Mouse (Mus musculus): ENCODE measurements around the gene Uck2. TPM values are rescaled to one million over a fixed set of nuclear protein-coding genes. Genes with fewer than 3 reads are reported as not detected.

Uck2 gene
- polyA plus RNA-seq, 1 experiment: 20.5 TPM

DNA sequence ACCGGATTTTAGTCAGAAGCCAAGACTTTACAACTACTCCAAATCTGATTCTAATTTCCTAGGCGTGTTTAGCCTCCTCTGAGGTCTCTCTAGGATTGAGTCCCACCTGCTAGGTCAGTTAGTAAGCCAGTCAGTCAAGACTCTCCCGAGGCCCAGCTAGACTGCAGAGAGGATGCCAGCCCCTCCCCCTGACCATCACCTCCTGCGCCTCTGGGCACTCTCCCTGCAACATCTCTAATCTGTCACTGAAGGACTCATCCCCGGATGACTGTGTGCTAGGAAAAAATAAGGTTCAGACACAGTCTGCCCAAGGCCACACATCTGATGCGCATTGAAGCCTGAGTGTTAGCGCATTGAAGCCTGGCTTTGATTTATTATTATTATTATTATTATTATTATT, 52.2 kb downstream of the Uck2 start:
- Histone ChIP-seq H3K4me3 (ENCODE audit: insufficient read depth, low read length) (no peak overlapping the region), H3K27ac (ENCODE audit: insufficient read depth, low read length) (no peak overlapping the region), H3K4me1 (ENCODE audit: control insufficient read depth, insufficient read depth, low read length) (peaks cover 6% of the 10 kb centered on the region)
- TF ChIP-seq POLR2A (IDR thresholded peaks at IDR 0.05; ENCODE audit: extremely low read depth, insufficient read depth, low read length) (no peak), CTCF (IDR thresholded peaks at IDR 0.05; ENCODE audit: extremely low read depth, insufficient read depth, low read length) (no peak)

DNA sequence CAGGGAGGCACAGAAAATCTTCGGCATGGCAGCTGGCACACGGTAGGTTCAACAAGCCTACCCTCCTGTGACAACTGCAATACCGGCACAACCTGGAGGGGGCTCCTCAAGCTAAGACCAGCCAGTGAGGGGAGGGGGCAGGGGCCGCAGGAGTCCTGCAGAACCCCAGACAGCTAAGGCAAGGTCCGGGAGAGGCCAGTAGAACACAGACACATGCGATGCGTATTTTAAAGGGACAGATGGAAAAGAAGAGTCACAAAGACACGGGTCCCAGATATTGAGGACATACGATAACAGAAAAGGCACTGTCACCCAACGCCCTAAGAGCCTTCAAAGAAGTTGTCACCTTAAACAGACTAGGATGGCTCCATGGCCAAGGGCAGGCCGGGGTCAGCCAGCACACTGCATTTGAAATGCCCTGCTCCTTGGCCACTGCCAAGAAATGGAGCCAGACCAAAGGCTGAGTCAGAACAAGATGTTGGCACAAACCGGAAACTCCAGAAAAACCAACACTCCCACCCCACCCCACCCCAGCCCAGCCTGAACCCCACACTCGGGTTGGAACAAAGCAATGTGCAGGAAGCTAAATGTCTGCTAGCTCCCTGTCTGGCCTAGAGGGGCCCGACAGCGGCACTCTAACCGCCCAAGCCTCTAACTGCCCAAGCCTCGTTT, 53.4 kb downstream of the Uck2 start:
- no peaks in the 10 kb centered on the region; the same call in 1 of the 2 replicates for H3K4me1 ChIP-seq (ENCODE audit: control insufficient read depth, insufficient read depth, low read length)
- no peak for TF ChIP-seq CTCF (IDR thresholded peaks at IDR 0.05; ENCODE audit: extremely low read depth, insufficient read depth, low read length)
- no peak for TF ChIP-seq POLR2A (IDR thresholded peaks at IDR 0.05; ENCODE audit: extremely low read depth, insufficient read depth, low read length)

DNA sequence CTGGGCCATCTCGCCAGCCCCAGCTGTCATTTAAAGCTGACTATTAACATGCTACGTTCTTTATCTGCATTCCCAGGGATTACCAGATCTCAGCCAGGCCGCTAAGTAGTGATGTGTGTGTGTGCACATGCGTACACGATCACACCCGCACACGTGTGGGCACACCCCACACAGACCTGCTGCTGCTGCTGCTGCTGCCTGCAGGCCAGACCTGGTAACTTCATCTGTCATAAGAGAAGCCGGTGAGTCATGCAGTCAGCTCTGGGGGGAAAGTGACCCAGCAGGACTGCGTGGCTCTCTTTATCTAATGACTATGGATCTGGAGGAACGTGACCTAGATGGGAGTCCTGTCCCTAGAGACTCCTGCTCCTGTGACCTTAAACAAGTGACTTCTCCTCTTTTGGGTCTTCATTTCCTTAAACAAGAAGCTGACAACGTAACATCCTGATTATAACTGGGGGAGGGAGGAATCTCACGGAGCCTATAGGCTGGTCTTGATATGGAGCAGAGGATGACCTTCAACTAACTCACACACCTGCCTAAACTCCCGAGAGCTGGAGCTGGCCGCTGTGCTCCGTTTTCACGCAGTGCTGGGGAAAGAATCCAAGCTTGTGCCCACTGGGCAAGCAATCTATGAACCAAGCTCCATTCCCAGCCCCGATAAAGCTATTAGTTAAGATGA, 54.0 kb downstream of the Uck2 start:
- Histone ChIP-seq H3K4me3 (ENCODE audit: insufficient read depth, low read length) (no peak overlapping the region), H3K4me1 (ENCODE audit: control insufficient read depth, insufficient read depth, low read length) (no peaks in the 10 kb centered on the region; the same call in 1 of the 2 replicates), H3K27ac (ENCODE audit: insufficient read depth, low read length) (no peak overlapping the region)
- TF ChIP-seq CTCF (IDR thresholded peaks at IDR 0.05; ENCODE audit: extremely low read depth, insufficient read depth, low read length): peak; percentile 29; the same call in 1 of the 2 replicates
- no peak for TF ChIP-seq POLR2A (IDR thresholded peaks at IDR 0.05; ENCODE audit: extremely low read depth, insufficient read depth, low read length)

More for the DNA sequence above, 53.4 kb downstream of the Uck2 start:
- H3K27ac ChIP-seq (ENCODE audit: insufficient read depth, low read length): no peak overlapping the region
- no peak overlapping the region for H3K4me3 ChIP-seq (ENCODE audit: insufficient read depth, low read length)

DNA sequence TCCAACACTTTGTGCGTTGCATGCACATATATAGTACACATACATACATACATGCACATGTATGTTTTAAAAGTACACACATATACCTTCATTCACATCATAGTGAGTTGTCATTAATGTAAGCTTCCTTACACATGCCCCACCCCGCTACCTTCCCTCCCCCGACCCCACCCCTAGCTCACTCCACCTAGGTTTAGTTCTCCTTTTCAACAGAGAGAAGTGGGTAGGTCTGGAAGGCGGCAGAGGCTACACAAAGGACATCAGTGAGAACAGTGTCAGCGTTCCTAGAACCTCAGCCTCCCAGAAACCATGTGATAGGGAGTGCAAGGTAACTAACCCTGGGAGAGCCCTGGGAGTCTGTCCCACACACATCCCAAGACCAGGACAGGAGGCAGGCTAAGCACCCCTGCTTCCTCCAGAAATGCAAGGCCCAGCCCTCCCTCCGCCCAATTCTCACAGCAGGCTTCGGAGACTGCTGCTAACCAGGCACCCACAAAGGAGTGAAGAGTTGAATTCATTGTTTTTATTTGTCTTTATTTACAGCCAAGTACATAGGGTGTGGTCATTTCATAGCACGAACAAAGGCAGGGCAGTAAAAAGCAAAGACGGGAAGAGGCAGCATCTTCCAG, 62.6 kb downstream of the Uck2 start:
- Histone ChIP-seq H3K4me1 (ENCODE audit: control insufficient read depth, insufficient read depth, low read length) (no peaks in the 10 kb centered on the region), H3K4me3 (ENCODE audit: insufficient read depth, low read length) (no peak overlapping the region), H3K27ac (ENCODE audit: insufficient read depth, low read length) (no peak overlapping the region)
- no peak for TF ChIP-seq CTCF (IDR thresholded peaks at IDR 0.05; ENCODE audit: extremely low read depth, insufficient read depth, low read length)

DNA sequence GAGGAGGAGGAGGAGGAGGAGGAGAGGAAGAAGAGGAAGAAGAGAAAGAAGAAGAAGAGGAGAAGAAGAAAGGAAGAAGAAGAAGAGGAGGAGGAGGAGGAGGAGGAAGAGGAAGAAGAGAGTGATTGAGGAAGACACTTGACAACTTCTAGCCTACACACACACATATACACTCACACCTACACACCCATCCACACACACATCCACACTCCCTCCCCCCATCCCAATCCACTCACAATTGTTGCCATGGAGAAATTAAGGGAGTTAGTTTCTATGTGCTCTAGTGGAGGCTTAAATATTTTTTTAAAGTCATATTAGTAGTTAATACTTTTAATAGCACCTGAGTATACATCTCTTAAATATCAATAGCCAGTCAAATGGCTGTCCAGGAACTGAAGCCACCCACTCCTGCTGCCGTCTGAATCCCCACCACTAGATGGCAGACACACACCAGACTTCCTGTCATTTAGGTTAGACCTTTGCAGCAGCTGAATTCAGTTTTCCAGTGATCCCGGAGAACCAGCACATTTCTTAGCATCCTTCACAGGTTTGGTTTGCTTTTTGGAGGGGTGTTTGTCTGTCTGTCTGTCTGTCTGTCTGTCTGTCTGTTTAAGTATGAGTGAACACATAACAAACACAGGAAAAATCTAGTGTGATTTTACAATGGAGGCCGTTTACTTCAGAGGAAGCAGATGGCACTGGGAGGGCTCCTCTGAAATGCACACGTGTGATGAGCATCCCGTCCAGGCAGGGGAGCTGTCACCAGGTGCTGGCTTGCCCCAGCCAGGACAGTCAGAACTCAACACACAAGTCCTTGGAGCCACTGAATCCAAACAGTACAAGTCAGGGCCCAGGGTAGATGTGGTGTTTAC, 64.6 kb downstream of the Uck2 start:
- TF ChIP-seq POLR2A (IDR thresholded peaks at IDR 0.05; ENCODE audit: extremely low read depth, insufficient read depth, low read length) (no peak), CTCF (IDR thresholded peaks at IDR 0.05; ENCODE audit: extremely low read depth, insufficient read depth, low read length) (peak; percentile 97)
- Histone ChIP-seq H3K4me3 (ENCODE audit: insufficient read depth, low read length) (no peak overlapping the region), H3K4me1 (ENCODE audit: control insufficient read depth, insufficient read depth, low read length) (no peaks in the 10 kb centered on the region), H3K27ac (ENCODE audit: insufficient read depth, low read length) (no peak overlapping the region)

DNA sequence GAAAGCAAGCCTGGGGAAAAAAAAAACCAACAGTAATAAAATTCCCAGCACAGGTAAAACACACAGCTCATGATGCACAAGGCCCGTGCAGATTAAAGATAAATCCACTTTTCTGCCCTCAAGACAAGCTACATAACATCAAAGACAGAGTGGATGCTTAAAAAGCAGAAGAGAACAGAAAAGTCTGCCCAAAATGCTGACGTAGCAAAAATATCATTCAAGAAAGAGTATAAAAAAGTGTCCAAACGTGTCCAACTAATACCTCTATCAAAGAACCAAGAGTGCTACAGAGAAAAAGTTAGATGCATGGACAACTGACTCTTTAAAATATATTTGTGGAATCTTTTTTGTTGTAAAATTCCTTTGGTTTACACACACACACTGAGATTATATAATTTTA, 69.7 kb downstream of the Uck2 start:
- TF ChIP-seq POLR2A (IDR thresholded peaks at IDR 0.05; ENCODE audit: extremely low read depth, insufficient read depth, low read length): no peak
- no peak for TF ChIP-seq CTCF (IDR thresholded peaks at IDR 0.05; ENCODE audit: extremely low read depth, insufficient read depth, low read length)
- H3K27ac ChIP-seq (ENCODE audit: insufficient read depth, low read length): no peak overlapping the region
- H3K4me1 ChIP-seq (ENCODE audit: control insufficient read depth, insufficient read depth, low read length): no peaks in the 10 kb centered on the region
- no peak overlapping the region for H3K4me3 ChIP-seq (ENCODE audit: insufficient read depth, low read length)

DNA sequence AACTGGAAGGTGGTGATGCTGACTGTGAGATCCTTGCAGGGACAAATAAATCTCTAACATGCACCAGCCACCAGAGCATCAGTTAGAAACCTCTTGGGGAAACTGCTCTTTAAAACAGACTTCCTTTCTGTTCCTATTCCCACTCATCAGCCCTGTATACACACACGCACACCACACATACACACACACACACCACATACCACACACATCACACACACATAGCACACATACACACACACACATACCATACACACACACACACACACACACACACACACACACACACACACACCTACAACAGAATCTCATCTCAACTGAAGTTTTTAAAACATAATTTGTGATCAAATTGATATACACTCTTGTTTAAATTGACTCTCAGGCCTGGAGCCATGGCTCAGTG, 72.4 kb downstream of the Uck2 start:
- H3K4me1 ChIP-seq (ENCODE audit: control insufficient read depth, insufficient read depth, low read length): no peaks in the 10 kb centered on the region
- H3K4me3 ChIP-seq (ENCODE audit: insufficient read depth, low read length): no peak overlapping the region
- no peak for TF ChIP-seq CTCF (IDR thresholded peaks at IDR 0.05; ENCODE audit: extremely low read depth, insufficient read depth, low read length)
- TF ChIP-seq POLR2A (IDR thresholded peaks at IDR 0.05; ENCODE audit: extremely low read depth, insufficient read depth, low read length): no peak
- H3K27ac ChIP-seq (ENCODE audit: insufficient read depth, low read length): no peak overlapping the region

DNA sequence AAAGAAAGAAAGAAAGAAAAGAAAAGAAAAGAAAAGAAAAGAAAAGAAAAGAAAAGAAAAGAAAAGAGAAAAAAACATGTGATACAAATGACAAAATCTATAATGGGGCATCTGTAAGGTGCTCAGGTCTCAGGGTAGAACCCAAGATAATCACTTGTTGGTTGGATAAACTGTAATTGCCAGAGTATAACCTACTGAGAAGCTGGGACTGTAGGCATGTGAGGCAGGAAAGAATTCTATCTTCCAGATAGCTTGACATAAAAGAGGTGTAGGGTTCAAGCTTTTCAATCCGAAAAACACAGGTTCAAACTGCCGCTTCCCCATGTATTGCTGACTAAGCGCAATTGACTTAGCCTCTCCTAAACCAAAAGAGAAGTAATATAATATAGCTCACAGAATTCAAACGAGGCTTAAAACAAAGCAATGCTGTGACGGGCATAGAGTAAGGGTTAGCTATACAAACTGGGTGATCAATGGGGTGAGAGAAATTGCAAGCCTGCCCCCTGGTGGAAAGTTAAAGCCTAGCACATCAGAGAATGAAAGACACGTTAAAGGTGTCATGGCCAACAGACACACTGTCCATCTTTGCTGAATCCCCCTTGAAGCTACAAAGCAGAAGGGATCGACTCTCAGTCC, 73.0 kb downstream of the Uck2 start:
- TF ChIP-seq POLR2A (IDR thresholded peaks at IDR 0.05; ENCODE audit: extremely low read depth, insufficient read depth, low read length) (no peak), CTCF (IDR thresholded peaks at IDR 0.05; ENCODE audit: extremely low read depth, insufficient read depth, low read length) (peak; percentile 80)

DNA sequence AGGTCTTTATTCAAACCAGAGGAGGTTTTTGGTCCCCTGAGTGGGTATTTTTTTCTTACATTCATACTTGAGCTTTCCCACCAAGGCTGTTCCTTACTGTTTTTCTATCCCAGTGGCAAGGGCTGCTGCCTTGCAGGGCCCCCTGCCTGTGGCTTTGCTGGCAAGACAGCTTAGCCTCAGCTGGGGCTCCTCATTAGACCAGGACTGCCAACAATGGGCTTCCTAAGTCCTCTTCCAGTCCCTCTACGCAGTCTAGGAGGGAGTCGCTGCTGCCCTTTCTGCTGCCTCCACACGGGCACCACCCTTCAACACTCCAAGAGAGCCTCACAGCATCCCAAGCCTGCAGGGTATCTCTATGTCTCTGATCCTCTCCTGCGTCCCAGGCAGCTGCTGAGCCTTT, 76.3 kb downstream of the Uck2 start:
- TF ChIP-seq CTCF (IDR thresholded peaks at IDR 0.05; ENCODE audit: extremely low read depth, insufficient read depth, low read length) (no peak), POLR2A (IDR thresholded peaks at IDR 0.05; ENCODE audit: extremely low read depth, insufficient read depth, low read length) (no peak)
- H3K4me1 ChIP-seq (ENCODE audit: control insufficient read depth, insufficient read depth, low read length): no peaks in the 10 kb centered on the region
- H3K27ac ChIP-seq (ENCODE audit: insufficient read depth, low read length): no peak overlapping the region
- no peak overlapping the region for H3K4me3 ChIP-seq (ENCODE audit: insufficient read depth, low read length)

More for the DNA sequence above, 73.0 kb downstream of the Uck2 start:
- H3K4me1 ChIP-seq (ENCODE audit: control insufficient read depth, insufficient read depth, low read length): no peaks in the 10 kb centered on the region
- H3K4me3 ChIP-seq (ENCODE audit: insufficient read depth, low read length): no peak overlapping the region
- no peak overlapping the region for H3K27ac ChIP-seq (ENCODE audit: insufficient read depth, low read length)
